Mouse (Mus musculus): ENCODE results near the gene Gcm1. TPM values are rescaled to one million over a fixed set of nuclear protein-coding genes. Genes with fewer than 3 reads are reported as not detected.
"Not testable (repeated sequence)": the region's sequence is repeated elsewhere in the genome, so short reads cannot be mapped to it uniquely, and the experiment has no call there.

Gene Gcm1
- polyA plus RNA-seq, 1 experiment from 2014 or later: not detected

DNA sequence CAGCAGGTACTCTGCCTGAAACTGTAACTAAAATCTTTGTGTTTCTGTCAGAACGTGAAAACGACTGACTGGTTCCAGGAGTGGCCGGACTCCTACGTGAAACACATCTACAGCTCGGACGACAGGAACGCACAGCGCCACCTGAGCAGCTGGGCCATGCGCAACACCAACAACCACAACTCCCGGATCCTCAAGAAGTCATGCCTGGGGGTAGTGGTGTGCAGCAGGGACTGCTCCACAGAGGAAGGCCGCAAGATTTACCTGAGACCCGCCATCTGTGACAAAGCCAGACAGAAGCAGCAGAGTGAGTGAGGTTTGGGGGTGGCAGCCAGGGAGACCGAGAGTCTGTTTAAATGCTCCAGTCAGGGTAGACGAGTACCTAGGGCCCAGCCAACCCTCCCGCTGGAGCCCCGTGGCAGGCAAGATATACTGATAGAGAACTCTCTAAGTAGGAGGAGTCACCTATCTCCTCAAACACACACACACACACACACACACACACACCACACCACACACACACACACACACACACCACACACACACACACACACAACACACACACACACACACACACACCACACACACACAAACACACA, 7.9 kb downstream of the Gcm1 start:
- H3K36me3 ChIP-seq (ENCODE audit: control insufficient read depth, insufficient read depth, low read length): no peaks in the 10 kb centered on the region
- WGBS: 81% methylated on average over 13 of the region's 16 CpGs
- ATAC-seq (ENCODE audit: insufficient number of reproducible peaks, insufficient read depth, low FRiP score, low read depth): no peak
- no peak overlapping the region for H3K4me2 ChIP-seq (replicated peaks; ENCODE audit: low read depth, low read length)
- H3K4me1 ChIP-seq (ENCODE audit: control insufficient read depth, insufficient read depth, low read length): no peaks in the 10 kb centered on the region
- no peaks in the 10 kb centered on the region for H3K9me3 ChIP-seq (ENCODE audit: control insufficient read depth, low read depth, low read length)
- no peak overlapping the region for H3K9ac ChIP-seq (replicated peaks; ENCODE audit: low read depth, low read length)
- H3K27me3 ChIP-seq (ENCODE audit: control insufficient read depth, insufficient read depth, low read length): no peaks in the 10 kb centered on the region
- no peak overlapping the region for H3K4me3 ChIP-seq (ENCODE audit: low read depth, low read length)
- no peak overlapping the region for H3K27ac ChIP-seq (ENCODE audit: low read length)

DNA sequence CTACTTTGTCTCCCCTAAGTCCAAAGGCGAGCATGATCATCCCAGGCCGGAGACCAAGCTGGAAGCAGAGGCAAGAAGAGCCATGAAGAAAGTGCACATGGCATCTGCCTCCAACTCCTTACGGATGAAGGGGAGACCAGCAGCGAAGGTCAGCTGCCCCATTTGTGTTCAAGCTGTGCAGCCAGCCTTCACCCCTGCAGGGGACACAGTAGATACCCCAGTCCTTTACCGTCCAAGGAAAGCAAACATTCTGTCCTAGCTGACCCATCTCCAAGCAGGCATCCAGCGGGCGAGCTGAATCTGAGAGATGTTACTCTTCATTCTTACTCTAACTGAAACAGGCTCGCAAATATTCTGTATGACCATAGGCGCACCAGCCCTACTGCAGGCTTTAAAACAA, 10.7 kb downstream of the Gcm1 start:
- H3K4me3 ChIP-seq (ENCODE audit: low read depth, low read length): no peak overlapping the region
- ATAC-seq (ENCODE audit: insufficient number of reproducible peaks, insufficient read depth, low FRiP score, low read depth): no peak
- H3K4me1 ChIP-seq (ENCODE audit: control insufficient read depth, insufficient read depth, low read length): no peaks in the 10 kb centered on the region
- no peaks in the 10 kb centered on the region for H3K9me3 ChIP-seq (ENCODE audit: control insufficient read depth, low read depth, low read length)
- H3K4me2 ChIP-seq (replicated peaks; ENCODE audit: low read depth, low read length): no peak overlapping the region
- H3K9ac ChIP-seq (replicated peaks; ENCODE audit: low read depth, low read length): no peak overlapping the region
- H3K27ac ChIP-seq (ENCODE audit: low read length): no peak overlapping the region
- no peaks in the 10 kb centered on the region for H3K27me3 ChIP-seq (ENCODE audit: control insufficient read depth, insufficient read depth, low read length)
- WGBS: 90% methylated on average over 9 of the region's 9 CpGs
- no peaks in the 10 kb centered on the region for H3K36me3 ChIP-seq (ENCODE audit: control insufficient read depth, insufficient read depth, low read length)

DNA sequence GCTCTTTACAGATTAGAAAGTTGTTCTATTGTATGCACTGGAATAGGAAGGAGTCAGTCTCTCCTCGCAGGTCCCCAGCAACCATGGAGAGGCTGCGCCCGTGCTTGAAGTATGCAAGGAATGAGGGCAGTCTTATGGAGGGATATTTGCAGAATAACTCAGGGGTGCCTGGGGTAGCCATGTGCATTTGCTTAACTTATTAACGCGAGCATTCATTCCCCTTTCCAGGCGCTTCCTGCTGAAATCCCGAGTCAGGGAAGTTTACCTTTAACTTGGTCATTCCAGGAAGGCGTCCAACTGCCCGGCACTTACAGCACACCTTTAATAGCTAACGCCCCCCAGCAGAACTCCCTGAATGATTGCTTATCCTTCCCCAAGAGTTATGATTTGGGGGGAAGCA, 12.4 kb downstream of the Gcm1 start:
- no peak overlapping the region for H3K9ac ChIP-seq (replicated peaks; ENCODE audit: low read depth, low read length)
- no peak overlapping the region for H3K4me3 ChIP-seq (ENCODE audit: low read depth, low read length)
- no peaks in the 10 kb centered on the region for H3K27me3 ChIP-seq (ENCODE audit: control insufficient read depth, insufficient read depth, low read length)
- no peak overlapping the region for H3K4me2 ChIP-seq (replicated peaks; ENCODE audit: low read depth, low read length)
- H3K9me3 ChIP-seq (ENCODE audit: control insufficient read depth, low read depth, low read length): no peaks in the 10 kb centered on the region
- WGBS: 51% methylated on average over 10 of the region's 10 CpGs
- no peak overlapping the region for H3K27ac ChIP-seq (ENCODE audit: low read length)
- H3K4me1 ChIP-seq (ENCODE audit: control insufficient read depth, insufficient read depth, low read length): no peaks in the 10 kb centered on the region
- ATAC-seq (ENCODE audit: insufficient number of reproducible peaks, insufficient read depth, low FRiP score, low read depth): no peak
- H3K36me3 ChIP-seq (ENCODE audit: control insufficient read depth, insufficient read depth, low read length): no peaks in the 10 kb centered on the region

DNA sequence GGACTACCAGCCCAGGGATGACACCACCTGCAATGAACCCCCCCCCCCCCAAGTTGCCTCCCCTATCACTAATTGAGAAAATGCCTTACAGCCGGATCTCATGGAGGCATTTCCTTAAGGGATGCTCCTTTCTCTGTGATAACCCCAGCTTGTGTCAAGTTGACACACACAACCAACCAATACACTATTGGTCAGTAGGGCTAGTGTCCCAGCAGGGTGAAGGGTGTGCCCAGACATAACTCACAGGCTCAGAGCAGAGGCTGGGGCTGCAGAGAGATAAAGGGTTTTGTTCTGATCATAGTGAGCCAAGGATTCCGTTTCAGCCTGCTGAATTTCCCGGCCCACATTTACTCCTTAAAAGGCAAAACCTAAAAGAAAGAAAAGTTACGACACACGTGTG, 18.8 kb downstream of the Gcm1 start:
- no peak overlapping the region for H3K4me3 ChIP-seq (ENCODE audit: low read depth, low read length)
- WGBS: 60% methylated on average over 5 of the region's 5 CpGs
- ATAC-seq (ENCODE audit: insufficient number of reproducible peaks, insufficient read depth, low FRiP score, low read depth): no peak
- no peak overlapping the region for H3K27ac ChIP-seq (ENCODE audit: low read length)
- H3K4me2 ChIP-seq (replicated peaks; ENCODE audit: low read depth, low read length): no peak overlapping the region
- no peaks in the 10 kb centered on the region for H3K36me3 ChIP-seq (ENCODE audit: control insufficient read depth, insufficient read depth, low read length)
- H3K4me1 ChIP-seq (ENCODE audit: control insufficient read depth, insufficient read depth, low read length): no peaks in the 10 kb centered on the region
- H3K9ac ChIP-seq (replicated peaks; ENCODE audit: low read depth, low read length): no peak overlapping the region
- H3K27me3 ChIP-seq (ENCODE audit: control insufficient read depth, insufficient read depth, low read length): no peaks in the 10 kb centered on the region
- no peaks in the 10 kb centered on the region for H3K9me3 ChIP-seq (ENCODE audit: control insufficient read depth, low read depth, low read length)

DNA sequence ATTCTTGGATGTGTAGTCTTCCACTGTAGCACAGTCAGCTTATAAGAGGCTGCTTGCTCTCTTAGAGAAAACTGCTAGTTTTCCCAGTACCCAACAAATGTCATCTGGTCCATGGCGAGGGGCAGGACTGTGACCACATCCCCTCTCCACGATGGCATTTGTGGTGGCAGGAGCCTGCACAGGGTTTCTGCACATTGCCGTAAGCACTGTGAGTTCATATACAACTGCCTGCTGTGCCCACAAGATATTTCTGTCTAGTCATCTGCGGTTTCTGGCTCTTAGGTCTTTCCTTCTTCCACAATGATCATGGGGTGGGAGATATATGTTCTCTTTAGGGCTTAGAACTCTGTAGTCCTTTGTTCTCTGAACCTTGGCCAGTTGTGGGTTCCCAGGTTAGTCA, 19.9 kb downstream of the Gcm1 start:
- no peak overlapping the region for H3K9ac ChIP-seq (replicated peaks; ENCODE audit: low read depth, low read length)
- no peak overlapping the region for H3K27ac ChIP-seq (ENCODE audit: low read length)
- H3K36me3 ChIP-seq (ENCODE audit: control insufficient read depth, insufficient read depth, low read length): no peaks in the 10 kb centered on the region
- H3K4me2 ChIP-seq (replicated peaks; ENCODE audit: low read depth, low read length): no peak overlapping the region
- H3K4me1 ChIP-seq (ENCODE audit: control insufficient read depth, insufficient read depth, low read length): no peaks in the 10 kb centered on the region
- H3K4me3 ChIP-seq (ENCODE audit: low read depth, low read length): no peak overlapping the region
- WGBS: 90% methylated on average over 4 of the region's 4 CpGs
- H3K27me3 ChIP-seq (ENCODE audit: control insufficient read depth, insufficient read depth, low read length): no peaks in the 10 kb centered on the region
- no peak for ATAC-seq (ENCODE audit: insufficient number of reproducible peaks, insufficient read depth, low FRiP score, low read depth)
- H3K9me3 ChIP-seq (ENCODE audit: control insufficient read depth, low read depth, low read length): no peaks in the 10 kb centered on the region

DNA sequence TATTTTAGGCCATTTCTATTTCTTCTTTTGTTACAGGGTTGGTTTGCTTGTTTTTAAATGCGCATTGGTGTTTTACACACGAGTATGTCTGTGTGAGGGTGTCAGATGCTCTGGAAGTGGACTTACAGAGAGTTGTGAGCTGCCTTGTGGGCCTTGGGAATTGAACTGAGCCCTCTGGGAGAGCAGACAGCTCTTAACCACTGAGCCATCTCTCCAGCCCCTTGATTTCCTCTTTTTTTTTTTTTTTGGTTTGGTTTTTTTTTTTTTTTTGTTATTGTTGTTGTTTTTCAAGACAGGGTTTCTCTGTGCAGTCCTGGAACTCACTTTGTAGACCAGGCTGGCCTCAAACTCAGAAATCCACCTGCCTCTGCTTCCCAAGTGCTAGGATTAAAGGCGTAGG, 21.6 kb downstream of the Gcm1 start:
- H3K27ac ChIP-seq (ENCODE audit: low read length); H3K36me3 ChIP-seq (ENCODE audit: control insufficient read depth, insufficient read depth, low read length); H3K9ac ChIP-seq (replicated peaks; ENCODE audit: low read depth, low read length); H3K4me2 ChIP-seq (replicated peaks; ENCODE audit: low read depth, low read length); H3K9me3 ChIP-seq (ENCODE audit: control insufficient read depth, low read depth, low read length); H3K27me3 ChIP-seq (ENCODE audit: control insufficient read depth, insufficient read depth, low read length); H3K4me3 ChIP-seq (ENCODE audit: low read depth, low read length); H3K4me1 ChIP-seq (ENCODE audit: control insufficient read depth, insufficient read depth, low read length); ATAC-seq (ENCODE audit: insufficient number of reproducible peaks, insufficient read depth, low FRiP score, low read depth): not testable (repeated sequence)
- 83% methylated on average over 3 of the region's 3 CpGs for WGBS

DNA sequence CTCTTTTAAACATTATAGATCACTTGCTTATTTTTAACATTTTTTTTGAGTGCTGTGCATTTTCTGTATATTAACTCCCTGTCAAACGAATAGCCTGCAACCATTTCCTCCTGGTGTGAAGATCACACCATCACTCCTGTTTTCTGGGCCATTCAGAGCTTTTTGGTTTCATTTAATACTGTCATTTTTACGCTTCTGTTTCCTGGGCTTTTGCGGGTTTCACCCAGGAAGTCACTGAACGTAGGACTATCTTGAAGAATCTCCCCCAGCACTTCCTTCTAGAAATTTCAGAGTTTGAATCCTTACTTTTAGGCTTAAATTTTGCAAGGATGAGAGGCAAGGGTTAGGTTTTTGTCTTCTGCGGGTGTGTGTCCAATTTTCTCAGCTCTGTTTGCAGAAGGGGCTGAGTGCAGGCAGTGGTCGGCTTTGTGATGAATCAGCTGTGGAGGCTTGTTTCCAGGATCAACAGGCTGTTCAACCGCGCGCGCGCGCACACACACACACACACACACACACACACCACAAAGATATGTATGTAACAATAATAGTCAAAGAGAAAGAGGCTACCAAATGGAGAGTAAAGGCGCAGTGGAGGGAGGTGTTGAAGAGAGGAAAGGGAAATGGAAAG, 22.1 kb downstream of the Gcm1 start:
- no peak overlapping the region for H3K27ac ChIP-seq (ENCODE audit: low read length)
- no peaks in the 10 kb centered on the region for H3K9me3 ChIP-seq (ENCODE audit: control insufficient read depth, low read depth, low read length)
- H3K27me3 ChIP-seq (ENCODE audit: control insufficient read depth, insufficient read depth, low read length): no peaks in the 10 kb centered on the region
- H3K9ac ChIP-seq (replicated peaks; ENCODE audit: low read depth, low read length): no peak overlapping the region
- 81% methylated on average over 13 of the region's 13 CpGs for WGBS
- H3K36me3 ChIP-seq (ENCODE audit: control insufficient read depth, insufficient read depth, low read length): no peaks in the 10 kb centered on the region
- no peak overlapping the region for H3K4me3 ChIP-seq (ENCODE audit: low read depth, low read length)
- no peaks in the 10 kb centered on the region for H3K4me1 ChIP-seq (ENCODE audit: control insufficient read depth, insufficient read depth, low read length)
- no peak overlapping the region for H3K4me2 ChIP-seq (replicated peaks; ENCODE audit: low read depth, low read length)
- ATAC-seq (ENCODE audit: insufficient number of reproducible peaks, insufficient read depth, low FRiP score, low read depth): no peak

DNA sequence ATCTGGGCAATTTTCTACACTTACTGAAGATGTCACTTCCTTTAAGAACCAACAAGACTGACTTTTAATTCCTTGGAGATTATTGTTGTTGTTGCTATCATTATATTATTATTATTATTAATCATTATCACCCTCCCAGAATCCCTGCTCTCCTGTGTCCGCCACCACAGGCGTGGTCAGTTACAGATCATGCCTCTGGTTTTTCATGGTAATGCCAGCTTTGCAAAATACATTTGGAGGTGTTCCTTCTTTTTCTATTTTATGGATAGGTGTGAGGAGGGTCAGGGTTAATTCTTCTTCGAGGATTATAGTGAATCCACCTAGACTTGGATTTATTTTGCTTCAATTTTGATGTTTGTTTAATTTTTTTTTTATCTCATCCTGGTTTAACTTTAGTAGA, 23.5 kb downstream of the Gcm1 start:
- H3K4me1 ChIP-seq (ENCODE audit: control insufficient read depth, insufficient read depth, low read length): no peaks in the 10 kb centered on the region
- no peak overlapping the region for H3K4me3 ChIP-seq (ENCODE audit: low read depth, low read length)
- H3K27ac ChIP-seq (ENCODE audit: low read length): no peak overlapping the region
- H3K4me2 ChIP-seq (replicated peaks; ENCODE audit: low read depth, low read length): no peak overlapping the region
- no peaks in the 10 kb centered on the region for H3K27me3 ChIP-seq (ENCODE audit: control insufficient read depth, insufficient read depth, low read length)
- no peaks in the 10 kb centered on the region for H3K36me3 ChIP-seq (ENCODE audit: control insufficient read depth, insufficient read depth, low read length)
- H3K9ac ChIP-seq (replicated peaks; ENCODE audit: low read depth, low read length): no peak overlapping the region
- no peak for ATAC-seq (ENCODE audit: insufficient number of reproducible peaks, insufficient read depth, low FRiP score, low read depth)
- H3K9me3 ChIP-seq (ENCODE audit: control insufficient read depth, low read depth, low read length): no peaks in the 10 kb centered on the region
- WGBS: 89% methylated on average over 3 of the region's 3 CpGs

DNA sequence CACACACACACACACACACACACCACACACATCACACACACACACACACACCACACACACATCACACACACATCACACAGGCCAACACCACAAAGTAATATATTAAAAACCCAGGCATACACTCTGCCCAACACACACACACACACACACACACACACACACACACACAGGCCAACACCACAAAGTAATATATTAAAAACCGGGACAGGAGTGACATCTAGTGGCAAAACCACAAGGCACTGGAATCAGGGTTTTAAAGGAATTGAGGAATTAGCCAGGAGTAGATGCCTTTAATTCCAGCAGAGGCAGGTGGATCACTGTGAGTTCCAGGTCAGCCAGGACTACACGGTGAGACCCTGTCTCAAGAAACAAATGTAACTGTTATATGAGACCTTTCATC, 26.5 kb downstream of the Gcm1 start:
- no peaks in the 10 kb centered on the region for H3K27me3 ChIP-seq (ENCODE audit: control insufficient read depth, insufficient read depth, low read length)
- 22% methylated on average over 2 of the region's 2 CpGs for WGBS
- H3K4me1 ChIP-seq (ENCODE audit: control insufficient read depth, insufficient read depth, low read length): no peaks in the 10 kb centered on the region
- no peak overlapping the region for H3K27ac ChIP-seq (ENCODE audit: low read length)
- no peak overlapping the region for H3K4me2 ChIP-seq (replicated peaks; ENCODE audit: low read depth, low read length)
- no peaks in the 10 kb centered on the region for H3K9me3 ChIP-seq (ENCODE audit: control insufficient read depth, low read depth, low read length)
- H3K4me3 ChIP-seq (ENCODE audit: low read depth, low read length): no peak overlapping the region
- H3K9ac ChIP-seq (replicated peaks; ENCODE audit: low read depth, low read length): no peak overlapping the region
- peaks cover 10% of the 10 kb centered on the region for H3K36me3 ChIP-seq (ENCODE audit: control insufficient read depth, insufficient read depth, low read length)
- no peak for ATAC-seq (ENCODE audit: insufficient number of reproducible peaks, insufficient read depth, low FRiP score, low read depth)
